Mouse (Mus musculus) embryonic facial prominence, embryonic 12.5 days (tissue): ENCODE results near the gene Gm14226. TPM values are rescaled to one million over a fixed set of nuclear protein-coding genes. Genes with fewer than 3 reads are reported as not detected.
"Not testable (repeated sequence)": the region's sequence is repeated elsewhere in the genome, so short reads cannot be mapped to it uniquely, and the experiment has no call there.

Experiments
- ATAC-seq: fragments of 200-750 bp; cut with Nextera tagmentation; 2 replicates; pipeline ENCODE4 v1.8.0; 2017; ENCODE audit not compliant: insufficient number of reproducible peaks, insufficient read depth, low FRiP score, low TSS enrichment
- H3K27ac ChIP-seq: fragments of 300-500 bp; sonication (generic); 2 replicates; pipeline ENCODE4 v1.5.1; 2016; ENCODE audit warnings: mild to moderate bottlenecking
- H3K27me3 ChIP-seq: fragments of 300-500 bp; sonication (generic); 2 replicates; pipeline ENCODE4 v1.6.1; 2016; ENCODE audit warnings: mild to moderate bottlenecking, moderate library complexity
- H3K36me3 ChIP-seq: fragments of 300-500 bp; sonication (generic); 2 replicates; pipeline ENCODE4 v1.6.1; 2016; ENCODE audit warnings: mild to moderate bottlenecking
- H3K4me1 ChIP-seq: fragments of 300-500 bp; sonication (generic); 2 replicates; pipeline ENCODE4 v1.6.1; 2016
- H3K4me2 ChIP-seq: fragments of 300-500 bp; sonication (generic); replicated peaks from 2 replicates; pipeline ENCODE4 v1.6.1; 2016; ENCODE audit warnings: mild to moderate bottlenecking, moderate library complexity
- H3K4me3 ChIP-seq: fragments of 300-500 bp; sonication (generic); 2 replicates; pipeline ENCODE4 v1.5.1; 2016; ENCODE audit warnings: mild to moderate bottlenecking
- H3K9ac ChIP-seq: fragments of 300-500 bp; sonication (generic); 2 replicates; pipeline ENCODE4 v1.6.1; 2016; ENCODE audit warnings: mild to moderate bottlenecking, moderate library complexity
- H3K9me3 ChIP-seq: fragments of 300-500 bp; sonication (generic); 2 replicates; pipeline ENCODE4 v1.6.1; 2016; ENCODE audit warnings: mild to moderate bottlenecking, moderate library complexity
- WGBS: fragments of 180-500 bp; shearing (Covaris S2); methylation state at CpG from one replicate; pipeline ENCODE4 v1.1.7; 2016; 5-methylcytosine and 5-hydroxymethylcytosine counted together
- polyA plus RNA-seq: library from polyadenylated mRNA; unstranded; fragments of >200 nt; fragmentation: Nextera tagmentation; extraction: Ambion mirVana; gene quantifications from 2 replicates; pipeline ENCODE4 v1.2.1, GENCODE M21; 2016

Gm14226 gene
- polyA plus RNA-seq = 4.9 and 6.0 TPM in 2 replicates

DNA sequence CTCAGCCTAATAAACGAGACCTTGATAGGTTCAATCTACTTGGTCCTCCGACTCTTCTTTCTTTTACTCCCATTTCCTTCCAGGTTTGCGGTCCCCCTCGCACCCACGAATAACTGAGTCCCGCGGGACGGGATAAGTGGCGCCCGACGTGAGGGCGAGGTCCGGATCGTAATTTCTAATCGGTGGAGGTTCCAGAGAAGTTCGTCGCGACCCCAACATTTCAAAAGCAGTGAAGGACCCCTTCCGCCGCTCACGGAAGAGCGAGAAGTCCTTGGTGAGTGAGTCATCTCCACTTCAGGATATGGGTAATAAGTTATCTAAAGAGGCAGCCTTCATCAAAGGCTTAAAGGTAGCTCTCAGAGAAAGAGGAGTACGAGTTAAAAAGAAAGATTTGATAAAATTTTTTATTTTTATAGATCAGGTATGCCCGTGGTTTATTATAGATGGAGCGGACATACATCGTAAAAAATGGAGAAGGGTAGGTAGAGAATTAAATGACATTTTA, at the start of gene Gm14226:
Gene Gm14226 (plus strand): TSS at position 16 of the 505 bp plus-strand sequence.
- ATAC-seq, H3K36me3 ChIP-seq, H3K4me1 ChIP-seq, H3K27me3 ChIP-seq, H3K9me3 ChIP-seq: not testable (repeated sequence)
- Histone ChIP-seq H3K4me2 (peak within 1 kb of the TSS; percentile 74), H3K9ac (peak within 1 kb of the TSS; percentile 50), H3K27ac (peak within 1 kb of the TSS; percentile 88), H3K4me3 (peak within 1 kb of the TSS; percentile 34)
- WGBS = 2% methylated on average over 24 of the region's 26 CpGs

GRCm38 (mm10) chr2:154969740-154970397, 48.2 kb upstream of the Gm14226 start:
- H3K4me2 ChIP-seq, H3K27me3 ChIP-seq, H3K4me3 ChIP-seq, ATAC-seq, H3K9ac ChIP-seq, H3K36me3 ChIP-seq, H3K27ac ChIP-seq, H3K9me3 ChIP-seq: not testable (repeated sequence)
- 64% methylated on average over 14 of the region's 14 CpGs for WGBS
- peaks cover 18% of the 10 kb centered on the region for H3K4me1 ChIP-seq

DNA sequence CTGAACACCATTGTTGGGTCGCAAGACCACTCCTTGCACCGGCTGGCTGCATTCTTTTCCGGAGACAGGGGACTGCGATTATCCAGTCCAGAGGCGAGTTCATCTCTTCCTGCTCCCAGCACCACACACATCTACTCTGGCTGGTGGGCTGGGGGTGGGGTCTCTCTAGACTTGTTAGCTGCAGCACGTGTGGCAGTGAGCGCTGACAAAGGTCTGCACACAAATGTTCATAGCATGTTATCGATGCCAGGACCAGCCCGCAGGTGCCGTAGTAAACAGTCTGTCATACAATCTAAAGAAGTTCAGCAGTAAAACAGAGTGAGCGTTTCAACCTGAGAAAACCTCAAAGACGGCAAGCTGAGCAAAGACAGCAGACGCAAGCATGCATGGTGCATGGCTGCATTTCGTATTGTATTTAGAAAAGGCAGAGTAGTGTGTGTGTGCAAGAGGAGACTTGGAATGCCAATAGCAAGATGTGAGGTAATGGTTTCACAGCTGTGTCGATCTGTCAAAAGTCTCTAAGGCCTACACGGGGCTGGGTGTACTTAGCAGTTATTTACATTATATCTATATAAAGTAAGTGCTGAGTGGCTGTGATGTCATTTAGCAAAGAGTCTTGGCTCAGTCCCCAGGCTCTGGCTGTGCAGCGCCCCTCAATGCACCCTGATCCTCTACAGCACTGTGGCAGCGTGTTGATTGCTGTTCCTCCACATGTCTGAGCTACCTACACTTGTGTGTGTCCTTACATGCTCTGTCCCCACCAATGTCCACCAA, 46.0 kb upstream of the Gm14226 start:
- no peaks in the 10 kb centered on the region for H3K27me3 ChIP-seq
- no peaks in the 10 kb centered on the region for H3K36me3 ChIP-seq
- peaks cover 18% of the 10 kb centered on the region for H3K4me1 ChIP-seq
- no peak overlapping the region for H3K9ac ChIP-seq
- H3K4me2 ChIP-seq = no peak overlapping the region; the same call in 1 of the 2 replicates
- 41% methylated on average over 18 of the region's 18 CpGs for WGBS
- H3K9me3 ChIP-seq = no peaks in the 10 kb centered on the region
- peak; percentile 85; the same call in 1 of the 2 replicates for ATAC-seq
- H3K4me3 ChIP-seq = no peak overlapping the region
- peak overlapping the region; percentile 65 for H3K27ac ChIP-seq

GRCm38 (mm10) chr2:154972981-154973380, 45.1 kb upstream of the Gm14226 start:
- Histone ChIP-seq H3K9ac (no peak overlapping the region), H3K9me3 (no peaks in the 10 kb centered on the region), H3K36me3 (no peaks in the 10 kb centered on the region), H3K27ac (no peak overlapping the region), H3K4me2 (no peak overlapping the region), H3K4me1 (peaks cover 18% of the 10 kb centered on the region), H3K4me3 (no peak overlapping the region), H3K27me3 (no peaks in the 10 kb centered on the region)
- WGBS = 31% methylated on average over 5 of the region's 5 CpGs
- no peak for ATAC-seq

- Histone ChIP-seq H3K4me3 (no peak overlapping the region), H3K4me1 (no peaks in the 10 kb centered on the region), H3K9me3 (no peaks in the 10 kb centered on the region), H3K36me3 (no peaks in the 10 kb centered on the region), H3K27me3 (no peaks in the 10 kb centered on the region), H3K27ac (no peak overlapping the region), H3K9ac (no peak overlapping the region), H3K4me2 (no peak overlapping the region)
- no peak for ATAC-seq
- 81% methylated on average over 1 of the region's 1 CpGs for WGBS
These were observed 31.5 kb upstream of the Gm14226 start for GRCm38 (mm10) chr2:154986609-154987008.

GRCm38 (mm10) chr2:154991411-154991810, 26.7 kb upstream of the Gm14226 start:
- no peaks in the 10 kb centered on the region for H3K27me3 ChIP-seq
- 86% methylated on average over 8 of the region's 8 CpGs for WGBS
- H3K27ac ChIP-seq = no peak overlapping the region
- no peaks in the 10 kb centered on the region for H3K9me3 ChIP-seq
- no peaks in the 10 kb centered on the region for H3K4me1 ChIP-seq
- H3K4me2 ChIP-seq = no peak overlapping the region
- no peak for ATAC-seq
- no peak overlapping the region for H3K4me3 ChIP-seq
- H3K9ac ChIP-seq = no peak overlapping the region
- no peaks in the 10 kb centered on the region for H3K36me3 ChIP-seq

GRCm38 (mm10) chr2:154992083-154992482, 26.0 kb upstream of the Gm14226 start:
- Histone ChIP-seq H3K27me3 (no peaks in the 10 kb centered on the region), H3K9ac (no peak overlapping the region), H3K27ac (no peak overlapping the region), H3K4me1 (no peaks in the 10 kb centered on the region), H3K36me3 (no peaks in the 10 kb centered on the region), H3K4me3 (no peak overlapping the region), H3K9me3 (no peaks in the 10 kb centered on the region), H3K4me2 (no peak overlapping the region)
- ATAC-seq = no peak
- WGBS = 77% methylated on average over 5 of the region's 5 CpGs

GRCm38 (mm10) chr2:155005491-155005890, 12.6 kb upstream of the Gm14226 start:
- Histone ChIP-seq H3K9me3 (no peaks in the 10 kb centered on the region), H3K27me3 (no peaks in the 10 kb centered on the region), H3K4me2 (no peak overlapping the region), H3K36me3 (no peaks in the 10 kb centered on the region), H3K9ac (no peak overlapping the region), H3K27ac (no peak overlapping the region), H3K4me1 (no peaks in the 10 kb centered on the region), H3K4me3 (no peak overlapping the region)
- 94% methylated on average over 11 of the region's 11 CpGs for WGBS
- no peak for ATAC-seq

DNA sequence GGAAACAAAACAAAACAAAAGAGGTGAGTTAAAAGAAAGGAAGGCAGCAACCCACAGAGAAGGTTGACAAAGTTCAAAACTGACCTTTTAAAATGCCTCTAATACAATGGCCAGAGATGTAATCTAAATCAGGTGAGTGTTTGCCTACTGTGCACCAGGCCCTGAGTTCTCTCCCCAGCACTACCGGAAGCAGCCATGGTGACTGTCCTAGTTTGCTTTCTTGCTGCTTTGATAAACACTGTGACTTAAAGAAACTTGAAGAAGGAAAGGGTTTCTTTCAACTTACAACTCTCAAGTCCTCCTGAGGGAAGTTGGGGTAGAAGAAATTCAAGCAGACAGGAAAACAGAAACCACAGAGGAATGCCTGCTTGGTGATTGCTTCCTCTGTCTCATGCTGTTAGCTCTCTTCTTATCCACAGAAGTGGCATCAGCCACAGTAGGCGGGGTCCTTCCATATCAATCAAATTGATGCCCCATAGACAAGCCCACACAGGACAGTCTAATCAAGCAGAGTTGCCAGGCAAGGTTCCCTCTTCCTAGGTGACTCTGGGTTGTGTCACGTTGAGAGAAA, 6.9 kb upstream of the Gm14226 start:
- 53% methylated on average over 3 of the region's 3 CpGs for WGBS
- Histone ChIP-seq H3K9me3 (no peaks in the 10 kb centered on the region), H3K9ac (no peak overlapping the region), H3K27me3 (no peaks in the 10 kb centered on the region), H3K27ac (no peak overlapping the region), H3K4me1 (0 out of 2 replicates have a peak, but pooled peaks cover 7% of the 10 kb centered on the region), H3K4me3 (no peak overlapping the region), H3K4me2 (no peak overlapping the region), H3K36me3 (no peaks in the 10 kb centered on the region)
- ATAC-seq = no peak

DNA sequence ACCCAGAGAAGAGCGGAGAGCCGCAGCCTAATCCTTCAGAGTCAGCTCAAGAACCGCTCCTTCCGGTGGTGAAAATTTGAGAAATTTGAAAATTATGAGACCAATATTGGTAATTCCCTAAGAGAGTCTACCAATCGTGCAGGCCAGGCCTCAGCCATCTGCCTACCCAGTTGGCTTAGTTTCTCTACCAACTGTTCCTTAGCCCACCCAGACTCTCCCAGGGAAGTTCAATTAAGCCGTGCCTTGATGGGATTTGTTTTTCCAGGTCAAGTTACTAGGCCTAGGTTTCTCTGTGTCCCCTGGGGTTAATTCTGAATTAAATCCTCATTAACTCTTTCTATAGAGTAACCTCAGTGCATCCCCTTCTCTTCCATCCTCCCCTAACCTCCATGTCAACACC, 5.1 kb upstream of the Gm14226 start:
- H3K4me1 ChIP-seq = 0 out of 2 replicates have a peak, but pooled peaks cover 7% of the 10 kb centered on the region
- no peaks in the 10 kb centered on the region for H3K27me3 ChIP-seq
- no peak overlapping the region for H3K4me3 ChIP-seq
- H3K9me3 ChIP-seq = no peaks in the 10 kb centered on the region
- no peaks in the 10 kb centered on the region for H3K36me3 ChIP-seq
- 63% methylated on average over 6 of the region's 6 CpGs for WGBS
- no peak overlapping the region for H3K4me2 ChIP-seq
- no peak overlapping the region for H3K27ac ChIP-seq
- ATAC-seq = no peak
- H3K9ac ChIP-seq = no peak overlapping the region

- H3K4me1 ChIP-seq, H3K27ac ChIP-seq, ATAC-seq, H3K4me3 ChIP-seq, H3K36me3 ChIP-seq, H3K4me2 ChIP-seq, H3K9ac ChIP-seq, H3K27me3 ChIP-seq, H3K9me3 ChIP-seq: not testable (repeated sequence)
- 21% methylated on average over 7 of the region's 9 CpGs for WGBS
These were observed 1.3 kb upstream of the Gm14226 start for GRCm38 (mm10) chr2:155016751-155017150.
